Mouse (Mus musculus): ENCODE data around the gene Bmp7. TPM values are rescaled to one million over a fixed set of nuclear protein-coding genes. Genes with fewer than 3 reads are reported as not detected.

The Bmp7 gene
- polyA plus RNA-seq, 1 experiment from 2014 or later, result 16.3 TPM

DNA sequence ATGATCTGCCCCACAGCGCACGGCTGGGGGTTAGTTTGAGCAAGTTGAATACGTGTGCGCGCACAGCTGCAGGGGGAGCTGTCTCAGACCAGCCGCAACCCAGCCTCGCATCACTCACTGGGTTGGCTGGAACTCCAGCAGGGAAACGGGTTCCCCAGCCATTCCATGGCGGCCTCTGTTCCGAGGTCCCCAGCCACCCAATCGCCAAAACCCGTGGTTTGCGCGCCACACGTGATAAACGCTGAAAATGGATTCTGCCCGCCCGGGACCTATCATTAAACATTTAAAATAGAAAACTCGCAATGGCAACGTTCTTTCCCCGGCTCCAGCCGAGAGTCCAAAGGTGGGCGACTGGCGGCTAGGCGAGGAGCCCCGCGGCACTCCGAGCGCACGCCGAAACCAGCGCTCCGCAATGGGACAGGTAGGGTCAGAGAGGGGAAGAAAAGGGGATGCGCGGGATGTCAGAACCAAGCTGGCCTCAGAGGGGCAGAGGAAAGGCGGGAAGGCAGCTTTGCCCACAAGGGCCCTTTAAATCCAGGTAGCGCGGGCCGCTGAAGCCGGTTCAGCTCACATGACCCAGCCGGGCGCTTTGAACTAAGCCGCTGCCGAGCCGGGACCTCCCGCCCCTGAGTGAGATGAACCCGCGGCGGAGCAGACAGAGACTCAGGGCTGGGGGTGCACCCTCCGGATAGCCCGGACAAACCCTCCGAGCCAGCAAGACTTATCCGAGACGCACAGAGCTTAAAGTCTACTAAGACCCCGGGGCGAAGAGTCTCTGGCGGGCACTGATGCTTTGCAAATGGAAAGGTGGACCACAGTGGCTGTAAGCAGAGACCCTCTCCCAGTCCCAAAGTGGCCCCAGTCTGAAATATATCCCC is 1.1 kb downstream of the Bmp7 start:
- Histone ChIP-seq H3K4me3 (peak overlapping the region; percentile 49), H3K4me1 (peaks cover 70% of the 10 kb centered on the region)

DNA sequence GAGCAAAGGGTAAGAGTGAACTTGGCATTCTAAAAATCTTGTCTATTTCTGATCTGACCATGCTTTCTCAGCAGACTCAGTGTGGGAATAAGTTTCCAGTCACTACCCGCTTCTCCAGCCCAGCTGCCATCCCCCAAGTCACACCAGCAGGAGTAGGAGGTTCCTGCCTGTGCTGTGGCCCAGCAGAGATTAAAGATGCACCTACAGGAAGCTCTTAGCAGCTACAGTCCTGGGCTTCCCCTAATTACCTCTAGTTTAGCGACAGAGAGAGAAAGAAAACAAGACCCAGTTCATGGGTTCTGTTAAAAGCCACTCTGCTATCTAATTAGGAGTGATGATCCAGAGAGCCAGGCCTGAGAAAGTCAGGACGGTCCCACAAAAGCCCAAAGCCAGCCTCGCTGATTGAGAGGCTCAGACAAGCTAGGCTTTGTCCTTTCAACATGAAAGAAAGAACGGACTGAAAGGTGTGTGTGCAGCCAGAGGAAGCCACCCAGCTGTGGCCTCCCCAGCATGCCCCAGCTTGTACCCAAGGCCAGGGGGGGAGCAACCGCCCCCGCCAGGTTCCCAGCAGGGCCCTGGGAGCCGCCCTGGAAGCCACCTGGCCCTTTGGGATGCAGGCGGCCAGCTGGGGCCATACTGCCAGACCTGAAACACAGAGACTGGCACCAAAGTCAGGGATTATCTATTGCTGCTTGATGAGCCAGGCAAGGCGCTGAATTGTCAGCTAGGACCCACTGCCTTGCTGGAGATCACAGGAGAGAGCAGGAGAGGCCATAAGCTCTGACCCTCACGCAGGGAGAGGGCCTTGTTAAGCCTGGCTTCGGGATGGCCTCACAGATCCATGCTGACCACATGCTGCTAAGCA is 2.6 kb downstream of the Bmp7 start:
- WGBS, result 9% methylated on average over 12 of the region's 12 CpGs
- peak overlapping the region; percentile 49 for H3K4me3 ChIP-seq
- H3K36me3 ChIP-seq, result no peaks in the 10 kb centered on the region
- ATAC-seq (ENCODE audit: low FRiP score, low read depth), result no peak
- H3K4me1 ChIP-seq, result peaks cover 76% of the 10 kb centered on the region
- peak overlapping the region; percentile 43; the same call in 1 of the 2 replicates for H3K9ac ChIP-seq
- H3K27ac ChIP-seq, result 0 out of 2 replicates have a peak overlapping the region, but pooled peaks have one; percentile 23
- H3K9me3 ChIP-seq, result no peaks in the 10 kb centered on the region
- H3K4me2 ChIP-seq (replicated peaks), result peak overlapping the region; percentile 93
- peaks cover 71% of the 10 kb centered on the region for H3K27me3 ChIP-seq (replicated peaks)

More for the DNA sequence above, 1.1 kb downstream of the Bmp7 start:
- H3K9ac ChIP-seq, result peak overlapping the region; percentile 58
- H3K4me2 ChIP-seq (replicated peaks), result peak overlapping the region; percentile 93
- H3K36me3 ChIP-seq, result no peaks in the 10 kb centered on the region
- peaks cover 84% of the 10 kb centered on the region for H3K27me3 ChIP-seq (replicated peaks)
- WGBS, result under 1% methylated on average over 57 of the region's 57 CpGs
- ATAC-seq (ENCODE audit: low FRiP score, low read depth), result no peak
- no peak overlapping the region for H3K27ac ChIP-seq
- H3K9me3 ChIP-seq, result no peaks in the 10 kb centered on the region

DNA sequence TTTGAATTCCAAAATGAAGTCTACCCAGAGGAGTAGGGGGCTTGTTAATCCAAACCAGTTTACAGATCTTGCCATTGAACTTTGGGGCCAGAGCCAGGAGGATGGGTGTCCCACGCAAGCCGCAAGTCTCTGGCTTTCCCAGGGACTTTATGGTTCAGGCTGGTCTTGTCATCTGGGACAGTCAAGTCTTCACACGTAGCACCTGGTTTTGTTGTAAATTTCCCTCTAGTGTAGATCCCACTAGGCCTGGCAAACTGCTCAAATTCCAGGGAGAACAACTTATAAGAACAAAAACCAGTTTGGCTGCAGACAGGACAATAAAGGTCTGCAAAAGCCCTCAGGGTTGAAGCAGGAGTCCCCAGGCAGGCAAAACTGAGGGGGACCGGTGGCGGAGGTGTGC is 3.3 kb downstream of the Bmp7 start:
- no peak overlapping the region for H3K9ac ChIP-seq

DNA sequence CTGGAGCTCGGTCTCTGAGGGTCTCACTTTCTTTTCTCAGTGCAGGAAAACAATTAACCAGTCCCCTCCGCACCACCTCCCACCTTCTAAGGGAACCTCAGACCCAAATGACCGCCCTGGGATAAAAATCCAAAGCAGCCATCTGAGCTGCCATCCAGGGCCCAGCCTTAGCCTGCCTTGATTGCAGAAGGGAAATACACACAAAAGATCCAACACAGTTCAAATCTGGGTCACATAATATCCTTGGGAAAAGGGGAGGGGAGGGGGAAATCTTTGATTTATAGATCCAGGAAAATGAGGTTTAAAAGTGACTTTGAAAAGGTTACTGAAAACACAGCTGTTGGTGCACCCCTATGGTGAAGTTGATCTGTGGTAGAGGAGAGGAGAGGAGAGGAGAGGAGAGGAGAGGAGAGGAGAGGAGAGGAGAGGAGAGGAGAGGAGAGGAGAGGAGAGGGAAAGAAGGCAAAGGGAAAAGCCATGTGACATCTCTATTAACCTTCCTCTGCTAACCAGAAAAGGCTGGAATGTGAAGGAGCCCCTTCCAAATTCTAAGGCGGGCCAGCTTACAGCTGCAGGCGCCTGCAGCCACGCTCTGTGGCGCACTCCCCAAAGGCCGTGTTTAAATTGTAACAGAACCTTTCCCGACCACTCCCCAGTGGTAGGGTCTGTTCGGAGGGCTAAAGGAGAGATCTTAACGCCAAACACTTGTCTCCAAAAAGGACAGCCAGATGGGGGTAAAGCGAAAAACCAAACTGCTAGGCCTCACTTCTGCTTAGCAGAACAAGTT is 4.2 kb downstream of the Bmp7 start:
- no peak for ATAC-seq (ENCODE audit: low FRiP score, low read depth)
- Histone ChIP-seq H3K9ac (no peak overlapping the region), H3K9me3 (no peaks in the 10 kb centered on the region), H3K4me1 (peaks cover 82% of the 10 kb centered on the region), H3K27me3 (replicated peaks) (peaks cover 55% of the 10 kb centered on the region), H3K36me3 (no peaks in the 10 kb centered on the region), H3K4me3 (no peak overlapping the region), H3K4me2 (replicated peaks) (peak overlapping the region; percentile 93), H3K27ac (no peak overlapping the region; the same call in 1 of the 2 replicates)
- WGBS, result 11% methylated on average over 12 of the region's 12 CpGs

More for the DNA sequence above, 3.3 kb downstream of the Bmp7 start:
- Histone ChIP-seq H3K27ac (no peak overlapping the region), H3K36me3 (no peaks in the 10 kb centered on the region), H3K27me3 (replicated peaks) (peaks cover 64% of the 10 kb centered on the region), H3K4me3 (no peak overlapping the region), H3K9me3 (no peaks in the 10 kb centered on the region), H3K4me1 (peaks cover 76% of the 10 kb centered on the region), H3K4me2 (replicated peaks) (peak overlapping the region; percentile 93)
- ATAC-seq (ENCODE audit: low FRiP score, low read depth), result no peak
- 25% methylated on average over 5 of the region's 5 CpGs for WGBS

DNA sequence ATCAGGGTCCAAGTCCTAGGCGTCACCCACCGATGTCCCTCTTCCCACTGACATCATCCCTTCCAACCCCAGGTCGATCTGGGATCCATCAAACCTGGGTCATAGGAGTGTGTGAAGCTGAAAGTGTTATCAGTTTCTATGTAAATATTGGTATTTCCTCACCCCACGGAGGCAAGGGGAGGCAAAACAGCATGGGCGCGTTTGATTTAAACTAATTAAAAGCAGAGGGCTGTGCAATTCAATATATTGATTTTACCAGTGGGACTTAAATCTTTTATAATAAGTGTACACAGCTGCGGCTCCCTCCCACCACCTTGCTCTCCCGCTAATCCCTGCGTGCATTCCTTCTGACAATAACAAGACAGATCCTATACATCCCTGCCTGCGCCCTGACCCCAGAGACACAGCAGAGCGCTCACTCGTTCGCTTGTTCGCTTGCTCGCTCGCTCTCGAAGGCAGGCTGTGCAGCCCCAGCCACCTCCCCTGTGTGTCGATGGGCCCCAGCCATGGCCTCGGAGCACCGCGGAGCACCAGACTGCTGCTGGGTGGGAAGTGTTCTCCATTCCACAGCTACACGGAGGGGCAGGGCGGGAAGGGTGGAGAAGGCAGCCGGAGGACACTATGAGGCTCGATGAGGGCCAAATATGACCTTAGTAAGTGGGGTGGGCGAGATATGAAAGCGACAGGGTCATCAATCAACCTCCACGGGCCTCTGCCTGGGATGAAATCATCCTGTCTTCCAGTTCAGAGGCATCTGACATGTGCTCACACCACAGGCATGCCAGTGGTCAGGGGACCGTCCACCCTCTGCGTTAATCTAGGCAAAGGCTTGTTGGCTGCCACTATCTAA is 5.0 kb downstream of the Bmp7 start:
- WGBS, result 3% methylated on average over 30 of the region's 30 CpGs
- peaks cover 47% of the 10 kb centered on the region for H3K27me3 ChIP-seq (replicated peaks)
- no peaks in the 10 kb centered on the region for H3K9me3 ChIP-seq
- no peaks in the 10 kb centered on the region for H3K36me3 ChIP-seq
- H3K27ac ChIP-seq, result peak overlapping the region; percentile 54; the same call in 1 of the 2 replicates
- no peak overlapping the region for H3K4me3 ChIP-seq
- H3K9ac ChIP-seq, result no peak overlapping the region
- peak; percentile 59 for ATAC-seq (ENCODE audit: low FRiP score, low read depth)
- peaks cover 75% of the 10 kb centered on the region for H3K4me1 ChIP-seq
- H3K4me2 ChIP-seq (replicated peaks), result peak overlapping the region; percentile 54

DNA sequence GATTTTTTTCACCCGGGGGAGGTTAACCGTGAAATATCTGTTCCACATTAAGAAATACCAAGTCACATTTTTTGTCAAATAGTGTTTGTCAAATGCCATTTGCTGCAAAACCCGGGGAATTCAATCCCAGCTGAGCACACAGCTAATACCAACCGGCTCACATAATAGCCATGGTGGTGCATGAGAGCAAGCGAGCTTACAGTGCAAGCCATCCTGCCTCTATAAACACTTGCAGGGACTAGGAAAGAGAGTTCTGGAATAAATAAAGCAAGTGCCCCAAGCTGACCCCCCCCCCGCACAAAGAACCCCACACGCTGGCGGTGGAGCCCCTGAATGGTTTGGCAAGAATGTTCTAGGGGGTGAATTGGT is 5.7 kb downstream of the Bmp7 start:
- H3K4me3 ChIP-seq, result no peak overlapping the region
- ATAC-seq (ENCODE audit: low FRiP score, low read depth), result no peak
- no peak overlapping the region for H3K9ac ChIP-seq
- no peaks in the 10 kb centered on the region for H3K36me3 ChIP-seq
- peaks cover 40% of the 10 kb centered on the region for H3K27me3 ChIP-seq (replicated peaks)
- peak overlapping the region; percentile 54 for H3K4me2 ChIP-seq (replicated peaks)
- no peak overlapping the region for H3K27ac ChIP-seq
- 2% methylated on average over 8 of the region's 8 CpGs for WGBS
- H3K4me1 ChIP-seq, result peaks cover 71% of the 10 kb centered on the region
- no peaks in the 10 kb centered on the region for H3K9me3 ChIP-seq

DNA sequence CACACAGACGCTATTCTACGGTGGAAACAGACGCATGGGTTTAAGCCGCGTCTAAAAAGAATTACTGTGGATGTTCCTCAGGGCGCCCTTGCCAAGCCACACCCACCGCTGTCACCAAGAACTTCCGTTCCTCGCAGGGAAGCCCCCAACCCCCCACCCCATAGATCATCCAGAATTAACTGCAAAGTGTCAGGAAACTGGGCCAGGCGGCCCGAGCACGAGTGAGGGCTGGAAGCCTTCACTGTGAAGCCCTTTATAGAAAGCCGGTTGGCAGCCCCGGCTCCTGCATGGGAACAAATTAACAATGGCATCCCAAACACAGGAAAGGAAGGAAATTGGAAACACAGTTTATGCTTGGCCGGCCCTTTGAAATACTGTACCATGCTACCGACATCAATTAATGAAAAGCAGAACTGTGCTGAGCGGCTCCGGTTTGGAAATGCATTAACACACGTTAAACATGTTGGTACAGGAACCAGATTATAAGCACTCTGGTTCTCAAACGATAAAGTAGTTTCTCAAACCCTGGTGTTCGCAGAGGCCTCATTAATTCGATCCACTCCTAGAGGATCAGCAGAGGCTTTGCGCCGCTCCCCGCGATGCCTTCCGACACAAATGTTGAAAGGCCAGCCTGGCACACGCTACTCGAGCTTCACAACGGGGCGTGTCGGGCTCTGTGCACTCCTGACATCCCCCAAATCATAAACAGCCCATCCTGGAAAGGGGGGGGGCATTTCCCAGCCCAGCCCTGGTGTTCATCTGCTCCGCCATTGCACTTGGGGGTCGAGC is 6.3 kb downstream of the Bmp7 start:
- Histone ChIP-seq H3K36me3 (no peaks in the 10 kb centered on the region), H3K27me3 (replicated peaks) (peaks cover 34% of the 10 kb centered on the region), H3K4me1 (peaks cover 68% of the 10 kb centered on the region), H3K4me2 (replicated peaks) (peak overlapping the region; percentile 54), H3K9ac (no peak overlapping the region), H3K27ac (no peak overlapping the region), H3K9me3 (no peaks in the 10 kb centered on the region), H3K4me3 (no peak overlapping the region; the same call in 1 of the 2 replicates)
- peak; percentile 37 for ATAC-seq (ENCODE audit: low FRiP score, low read depth)
- WGBS, result 1% methylated on average over 34 of the region's 34 CpGs

DNA sequence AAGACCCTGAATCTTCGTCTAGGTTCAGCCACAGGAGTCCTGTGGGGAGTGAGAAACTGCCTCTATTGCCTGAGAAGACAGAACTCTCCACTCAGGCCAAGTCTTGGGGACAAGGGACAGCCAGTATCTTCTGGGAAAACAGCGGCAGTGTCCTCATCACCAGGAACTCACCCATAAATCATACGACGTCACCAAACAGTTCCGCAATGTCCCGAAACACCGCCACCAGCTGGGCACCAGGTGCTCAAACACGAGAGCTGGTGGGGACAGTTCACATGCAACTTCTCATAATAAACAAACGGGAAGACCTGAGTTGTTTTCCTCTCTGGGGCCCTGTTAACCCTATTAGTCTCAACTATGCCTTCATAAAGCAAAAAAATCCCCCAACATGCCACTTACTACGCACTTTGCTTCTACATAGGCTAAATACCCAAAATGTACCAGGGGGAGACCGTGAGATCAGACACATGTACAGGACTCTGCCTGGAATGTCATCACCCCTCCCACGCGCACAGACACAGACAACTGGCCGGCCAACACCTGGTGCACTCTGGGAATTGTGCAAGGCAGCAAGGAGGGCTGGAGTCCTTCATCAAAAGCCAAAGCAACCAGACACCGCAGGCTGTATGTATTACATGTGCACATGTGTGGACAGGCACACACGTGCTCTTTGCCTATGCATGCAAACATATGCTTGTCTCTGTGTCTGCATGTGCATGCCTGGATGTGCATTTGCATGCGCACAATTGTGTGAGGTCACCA is 8.8 kb downstream of the Bmp7 start:
- 69% methylated on average over 17 of the region's 17 CpGs for WGBS
- ATAC-seq (ENCODE audit: low FRiP score, low read depth), result no peak
- Histone ChIP-seq H3K9me3 (no peaks in the 10 kb centered on the region), H3K4me1 (peaks cover 43% of the 10 kb centered on the region), H3K4me2 (replicated peaks) (no peak overlapping the region), H3K4me3 (no peak overlapping the region), H3K36me3 (no peaks in the 10 kb centered on the region), H3K9ac (no peak overlapping the region), H3K27me3 (replicated peaks) (peaks cover 9% of the 10 kb centered on the region), H3K27ac (no peak overlapping the region)

DNA sequence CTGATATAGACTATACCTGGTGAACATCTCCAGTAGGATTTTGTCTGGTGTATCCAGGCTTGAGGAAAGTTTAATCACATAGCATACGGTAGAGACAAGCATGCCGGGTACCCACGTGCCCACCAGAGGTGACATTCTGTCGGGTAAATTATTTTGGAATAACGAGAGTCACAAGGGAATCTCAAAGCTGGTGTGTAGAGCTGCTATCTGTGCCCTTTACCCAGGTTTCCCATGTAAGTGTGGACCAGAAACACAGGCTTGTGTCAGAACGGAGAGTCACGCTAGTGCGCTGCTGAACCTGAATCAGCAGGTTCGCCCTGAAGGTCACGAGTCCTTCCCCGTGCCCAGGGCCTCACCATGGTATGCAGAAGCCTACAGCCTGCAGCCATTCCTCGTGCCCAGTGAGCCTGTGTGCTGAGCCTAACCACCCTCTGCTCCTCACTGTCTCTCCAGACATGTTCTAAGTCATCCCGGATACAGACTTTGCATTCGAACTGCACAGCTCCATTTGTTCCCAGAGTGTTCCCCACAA is 10.2 kb downstream of the Bmp7 start:
- no peak for ATAC-seq (ENCODE audit: low FRiP score, low read depth)
- no peak overlapping the region for H3K4me3 ChIP-seq
- WGBS, result 79% methylated on average over 14 of the region's 14 CpGs
- no peak overlapping the region for H3K4me2 ChIP-seq (replicated peaks)
- H3K27ac ChIP-seq, result no peak overlapping the region
- no peak overlapping the region for H3K9ac ChIP-seq
- H3K27me3 ChIP-seq (replicated peaks), result no peaks in the 10 kb centered on the region
- no peaks in the 10 kb centered on the region for H3K9me3 ChIP-seq
- H3K4me1 ChIP-seq, result peaks cover 30% of the 10 kb centered on the region
- no peaks in the 10 kb centered on the region for H3K36me3 ChIP-seq

DNA sequence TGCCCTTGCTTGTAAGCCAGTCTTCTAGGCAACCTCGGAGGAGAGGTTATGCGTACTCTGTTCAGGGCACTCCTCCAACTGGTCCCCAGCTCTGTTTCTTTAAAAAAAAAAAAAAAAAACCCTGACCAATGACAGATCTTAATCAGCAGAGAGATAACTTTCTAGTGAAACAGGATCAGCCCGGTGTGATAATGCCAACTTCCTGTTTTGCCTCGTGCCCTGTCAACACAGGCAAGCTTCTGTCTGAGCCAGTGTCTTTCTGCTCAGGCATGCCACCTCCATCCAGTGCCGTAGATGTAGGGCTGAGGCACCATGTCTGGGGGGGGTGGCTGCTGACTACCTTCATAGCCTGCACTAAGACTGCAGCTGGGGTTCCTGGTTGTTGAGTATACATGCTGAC is 12.5 kb downstream of the Bmp7 start:
- H3K4me3 ChIP-seq, result no peak overlapping the region
- no peaks in the 10 kb centered on the region for H3K27me3 ChIP-seq (replicated peaks)
- H3K36me3 ChIP-seq, result no peaks in the 10 kb centered on the region
- no peak for ATAC-seq (ENCODE audit: low FRiP score, low read depth)
- H3K9ac ChIP-seq, result no peak overlapping the region
- peaks cover 20% of the 10 kb centered on the region for H3K4me1 ChIP-seq
- H3K9me3 ChIP-seq, result no peaks in the 10 kb centered on the region
- H3K4me2 ChIP-seq (replicated peaks), result no peak overlapping the region
- H3K27ac ChIP-seq, result no peak overlapping the region
- WGBS, result 90% methylated on average over 5 of the region's 5 CpGs

All from neural tube, embryonic 12.5 days (tissue).